Mouse (Mus musculus) bone marrow, adult 2 months (tissue): Measurements from ENCODE around the gene Gcnt4.

ENCODE experiments used
- CTCF ChIP-seq: fragments of 200-500 bp; IDR thresholded peaks from 2 replicates; pipeline ENCODE4 v1.5.1; 2011; ENCODE audit warnings: low read length, control low read depth; ENCODE audit not compliant: control insufficient read depth, insufficient read depth
- POLR2A ChIP-seq: fragments of 200-500 bp; IDR thresholded peaks from 2 replicates; pipeline ENCODE4 v1.6.1; 2011; ENCODE audit warnings: low read depth, mild to moderate bottlenecking, control low read depth, low read length, borderline replicate concordance; ENCODE audit not compliant: control insufficient read depth

DNA sequence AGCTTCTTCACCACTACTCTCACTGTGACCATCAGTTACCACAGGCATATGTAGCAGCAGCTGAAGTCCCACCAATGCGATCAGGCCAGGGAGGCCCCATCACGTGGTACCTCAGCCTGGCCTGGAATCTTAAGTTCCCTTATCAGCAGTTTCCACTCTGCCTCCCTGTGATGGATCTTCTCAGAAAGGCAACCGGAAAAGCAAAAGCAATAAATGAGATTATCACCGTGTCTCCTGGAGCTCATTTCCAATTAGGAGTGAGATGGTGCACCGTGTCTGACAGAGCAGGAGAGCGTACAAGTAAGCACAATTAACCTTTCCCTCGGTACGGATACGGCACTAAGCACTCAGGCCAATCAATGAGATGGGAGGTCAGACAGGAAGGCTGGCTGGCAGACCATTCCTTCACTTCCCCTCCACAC is 47.4 kb downstream of the Gcnt4 start:
- TF ChIP-seq POLR2A (no peak), CTCF (no peak)
